Mouse (Mus musculus) cortical plate, adult 2 months (tissue): Measurements from ENCODE around the gene Itih3.

Source experiments
- CTCF ChIP-seq: fragments of 200-500 bp; IDR thresholded peaks from 2 replicates; pipeline ENCODE4 v1.5.1; 2011; ENCODE audit warnings: mild to moderate bottlenecking, control low read depth, low read length; ENCODE audit not compliant: insufficient read depth; ENCODE audit errors: extremely low read depth
- POLR2A ChIP-seq: fragments of 200-500 bp; IDR thresholded peaks from 2 replicates; pipeline ENCODE4 v1.6.1; 2011; ENCODE audit warnings: mild to moderate bottlenecking, low read length, control low read depth; ENCODE audit not compliant: insufficient read depth; ENCODE audit errors: extremely low read depth

DNA sequence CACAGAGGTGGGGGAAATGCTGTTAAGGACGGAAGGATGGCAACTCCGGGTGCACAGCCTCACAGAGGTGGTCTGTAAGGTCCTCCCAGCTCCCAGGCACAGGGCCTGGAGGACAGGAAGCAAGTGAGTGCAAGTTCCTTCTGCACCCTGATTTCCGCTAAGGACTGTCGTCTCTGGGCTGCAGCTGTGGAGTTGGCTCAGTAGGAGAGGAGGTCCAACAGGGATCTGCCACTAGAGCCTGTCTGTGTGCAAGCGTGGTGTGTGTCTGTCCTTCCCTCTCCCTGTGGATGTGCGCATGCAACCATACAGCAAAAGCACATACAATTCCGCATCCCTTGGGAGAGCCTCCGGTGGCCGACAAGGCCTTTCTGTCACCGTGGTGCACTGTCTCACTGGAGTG, 47.1 kb downstream of the Itih3 start:
- TF ChIP-seq POLR2A, result no peak
- no peak for TF ChIP-seq CTCF
